Mouse (Mus musculus) lung, adult 18-20 months (tissue): Measurements from ENCODE around the gene Gm13043.
"Not testable (repeated sequence)": the region's sequence is repeated elsewhere in the genome, so short reads cannot be mapped to it uniquely, and the experiment has no call there.

ENCODE experiments used
- DNase-seq, 2 experiments: peaks; one replicate each; pipeline ENCODE4 v3.0.0; 2022; ENCODE audit warnings: mixed read lengths in 2 of 2

The Gm13043 gene

DNA sequence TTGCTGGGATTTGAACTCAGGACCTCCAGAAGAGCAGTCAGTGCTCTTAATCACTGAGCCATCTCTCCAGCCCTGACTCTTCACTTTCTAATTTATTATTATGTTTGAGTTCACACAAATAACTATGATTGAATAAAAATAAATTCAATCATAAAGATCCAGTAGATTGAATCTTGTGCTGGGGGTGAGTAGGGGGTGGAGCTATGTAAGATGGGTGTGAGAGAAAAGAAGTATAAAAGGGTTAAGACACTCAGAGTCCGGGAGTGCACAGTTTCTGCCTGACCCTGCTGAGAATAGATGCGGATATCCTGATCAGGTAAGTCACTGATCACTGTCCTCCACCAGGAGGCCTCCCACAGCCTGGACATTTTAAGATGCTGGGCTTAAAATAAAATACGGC lies at the start of gene Gm13043:
Gene Gm13043 (plus strand): TSS at position 301 of the 400 bp plus-strand sequence.
- DNase-seq, result no peak

DNA sequence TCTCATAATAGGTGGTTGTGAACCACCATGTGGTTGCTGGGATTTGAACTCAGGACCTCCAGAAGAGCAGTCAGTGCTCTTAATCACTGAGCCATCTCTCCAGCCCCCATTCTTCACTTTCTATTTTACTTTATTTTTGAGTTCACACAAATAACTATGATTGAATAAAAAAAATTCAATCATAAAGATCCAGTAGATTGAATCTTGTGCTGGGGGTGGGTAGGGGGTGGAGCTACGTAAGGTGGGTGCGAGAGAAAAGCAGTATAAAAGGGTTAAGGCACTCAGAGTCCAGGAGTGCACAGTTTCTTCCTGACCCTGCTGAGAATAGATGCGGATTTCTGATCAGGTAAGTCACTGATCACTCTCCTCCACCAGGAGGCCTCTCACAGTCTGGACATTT lies 24.5 kb downstream of the Gm13043 start, which contains the start of gene Gm13040:
Gene Gm13040 (plus strand): TSS at position 301 of the 400 bp plus-strand sequence.
- DNase-seq, result not testable (repeated sequence)

DNA sequence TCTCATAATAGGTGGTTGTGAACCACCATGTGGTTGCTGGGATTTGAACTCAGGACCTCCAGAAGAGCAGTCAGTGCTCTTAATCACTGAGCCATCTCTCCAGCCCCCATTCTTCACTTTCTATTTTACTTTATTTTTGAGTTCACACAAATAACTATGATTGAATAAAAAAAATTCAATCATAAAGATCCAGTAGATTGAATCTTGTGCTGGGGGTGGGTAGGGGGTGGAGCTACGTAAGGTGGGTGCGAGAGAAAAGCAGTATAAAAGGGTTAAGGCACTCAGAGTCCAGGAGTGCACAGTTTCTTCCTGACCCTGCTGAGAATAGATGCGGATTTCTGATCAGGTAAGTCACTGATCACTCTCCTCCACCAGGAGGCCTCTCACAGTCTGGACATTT lies 40.3 kb downstream of the Gm13043 start, which contains the start of the genes BC080695 and Gm13057:
Gene BC080695 (plus strand): TSS at position 301 of the 400 bp plus-strand sequence.
Gene Gm13057 (plus strand): TSS at position 310 of the 400 bp plus-strand sequence.
- not testable (repeated sequence) for DNase-seq
